Mouse (Mus musculus) lung, adult 2 months (tissue): ENCODE data around the gene Stub1. TPM values are rescaled to one million over a fixed set of nuclear protein-coding genes. Genes with fewer than 3 reads are reported as not detected.
A peak's percentile ranks its signal among the peaks of the same experiment; 100 is the strongest.

Experiments used
- DNase-seq: peaks from one replicate; pipeline ENCODE4 v3.0.0; 2022
- H3K4me1 ChIP-seq: fragments of 200-500 bp; 2 replicates; pipeline ENCODE4 v1.6.1; 2011; ENCODE audit warnings: low read length; ENCODE audit not compliant: control insufficient read depth, insufficient read depth
- H3K4me3 ChIP-seq: fragments of 200-500 bp; replicated peaks from 2 replicates; pipeline ENCODE3; 2011; ENCODE audit warnings: low read depth, mild to moderate bottlenecking, control low read depth, low read length; ENCODE audit errors: extremely low read depth
- CTCF ChIP-seq: fragments of 200-500 bp; IDR thresholded peaks from 2 replicates; pipeline ENCODE4 v1.5.1; 2011; ENCODE audit warnings: mild to moderate bottlenecking, low read length, control low read depth; ENCODE audit not compliant: insufficient read depth
- POLR2A ChIP-seq: fragments of 200-500 bp; IDR thresholded peaks from 2 replicates; pipeline ENCODE4 v1.6.1; 2011; ENCODE audit warnings: low read depth, mild to moderate bottlenecking, control low read depth, low read length, borderline replicate concordance; ENCODE audit errors: extremely low read depth
- WGBS: fragments of 180-500 bp; shearing (Covaris S2); methylation state at CpG from one replicate; pipeline ENCODE4 v1.1.7; 2018; 5-methylcytosine and 5-hydroxymethylcytosine counted together
- polyA plus RNA-seq: library from polyadenylated mRNA; depleted of rRNA; stranded (reverse); fragments of >200 nt; gene quantifications from 2 replicates; pipeline ENCODE4 v1.2.3, GENCODE M21; 2012

Stub1 gene
- polyA plus RNA-seq, 1 experiment = 160 TPM

- TF ChIP-seq POLR2A (no peak), CTCF (no peak)
- Histone ChIP-seq H3K4me3 (no peak overlapping the region), H3K4me1 (peaks cover 22% of the 10 kb centered on the region)
- 95% methylated on average over 13 of the region's 13 CpGs for WGBS
- no peak for DNase-seq
Observed at GRCm38 (mm10) chr17:25827011-25827410, 6.2 kb downstream of the Stub1 start.

GRCm38 (mm10) chr17:25825984-25826570, 7.1 kb downstream of the Stub1 start:
- WGBS = 93% methylated on average over 27 of the region's 27 CpGs
- no peak for DNase-seq
- Histone ChIP-seq H3K4me3 (no peak overlapping the region), H3K4me1 (peaks cover 13% of the 10 kb centered on the region)
- TF ChIP-seq CTCF (no peak), POLR2A (no peak)

GRCm38 (mm10) chr17:25825311-25825710, 7.9 kb downstream of the Stub1 start:
- peaks cover 13% of the 10 kb centered on the region for H3K4me1 ChIP-seq
- 86% methylated on average over 6 of the region's 6 CpGs for WGBS
- TF ChIP-seq CTCF (no peak), POLR2A (no peak)
- no peak for DNase-seq
- no peak overlapping the region for H3K4me3 ChIP-seq

- TF ChIP-seq CTCF = no peak
- no peak for TF ChIP-seq POLR2A
Observed at GRCm38 (mm10) chr17:25824362-25825142, 8.7 kb downstream of the Stub1 start.

GRCm38 (mm10) chr17:25823452-25823851, 9.8 kb downstream of the Stub1 start, which contains the start of gene Wdr24:
TSS of gene Wdr24 (plus strand) at chr17:25823627.
- Histone ChIP-seq H3K4me1 (peaks cover 9% of the 10 kb centered on the region), H3K4me3 (peak within 1 kb of the TSS; percentile 76)
- TF ChIP-seq POLR2A (peak; percentile 74; the same call in 1 of the 2 replicates), CTCF (no peak)
- peak; percentile 77 for DNase-seq
- WGBS = 0% methylated on average over 18 of the region's 18 CpGs

More at GRCm38 (mm10) chr17:25824362-25825142, 8.7 kb downstream of the Stub1 start:
- no peak for DNase-seq
- Histone ChIP-seq H3K4me3 (no peak overlapping the region), H3K4me1 (peaks cover 12% of the 10 kb centered on the region)
- WGBS = 70% methylated on average over 16 of the region's 17 CpGs

- TF ChIP-seq POLR2A = no peak
- no peak for TF ChIP-seq CTCF
- no peak overlapping the region for H3K4me3 ChIP-seq
- WGBS = 7% methylated on average over 46 of the region's 46 CpGs
- H3K4me1 ChIP-seq = peaks cover 2% of the 10 kb centered on the region; the same call in 1 of the 2 replicates
- peak; percentile 3 for DNase-seq
Observed at GRCm38 (mm10) chr17:25818851-25819780, 14.1 kb downstream of the Stub1 start.

GRCm38 (mm10) chr17:25817662-25818061, 15.5 kb downstream of the Stub1 start:
- no peaks in the 10 kb centered on the region for H3K4me1 ChIP-seq
- no peak for TF ChIP-seq POLR2A
- no peak for TF ChIP-seq CTCF
- no peak for DNase-seq
- WGBS = 79% methylated on average over 11 of the region's 11 CpGs
- H3K4me3 ChIP-seq = no peak overlapping the region

GRCm38 (mm10) chr17:25813471-25813870, 19.7 kb downstream of the Stub1 start:
- DNase-seq = peak; percentile 66
- TF ChIP-seq CTCF (peak; percentile 55), POLR2A (no peak)
- Histone ChIP-seq H3K4me3 (no peak overlapping the region), H3K4me1 (no peaks in the 10 kb centered on the region; the same call in 1 of the 2 replicates)
- 2% methylated on average over 20 of the region's 20 CpGs for WGBS

GRCm38 (mm10) chr17:25810890-25811289, 22.3 kb downstream of the Stub1 start:
- TF ChIP-seq POLR2A (no peak), CTCF (no peak)
- WGBS = 66% methylated on average over 4 of the region's 4 CpGs
- Histone ChIP-seq H3K4me3 (no peak overlapping the region), H3K4me1 (no peaks in the 10 kb centered on the region; the same call in 1 of the 2 replicates)
- no peak for DNase-seq
